Mouse (Mus musculus) G1E-ER4 (cell line): ENCODE data around the gene Gm45716. TPM values are rescaled to one million over a fixed set of nuclear protein-coding genes. Genes with fewer than 3 reads are reported as not detected.

Experiments
- GATA1 ChIP-seq: IDR thresholded peaks from one replicate; pipeline ENCODE4 v1.8.0; 2012; ENCODE audit warnings: low read length, inconsistent platforms
- polyA plus RNA-seq: library from polyadenylated mRNA; stranded (reverse); fragments of >175 nt; gene quantifications from 2 replicates; pipeline ENCODE4 v1.2.3, GENCODE M21; 2012

Gm45716 gene
- polyA plus RNA-seq, 1 experiment = 1.3 TPM

DNA sequence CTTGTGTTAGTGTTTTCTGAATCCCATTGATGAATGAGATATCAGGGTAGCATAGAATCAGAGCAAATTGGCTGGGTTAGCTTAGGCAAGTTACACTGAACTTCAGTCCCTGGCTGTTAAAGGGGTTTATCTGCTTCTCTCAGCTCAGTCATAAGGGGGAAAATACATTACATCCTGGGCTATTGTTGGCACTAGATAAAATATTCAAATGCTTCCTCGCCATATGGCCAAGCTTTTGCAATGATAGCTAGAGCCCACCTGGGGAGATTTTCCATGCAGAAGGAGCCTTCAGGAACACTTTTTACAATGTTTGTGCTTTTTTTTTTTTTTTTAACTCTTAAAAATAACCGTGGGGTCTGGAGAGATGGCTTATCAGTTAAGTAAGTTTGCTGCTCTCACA, 96.6 kb downstream of the Gm45716 start:
- no peak for TF ChIP-seq GATA1

DNA sequence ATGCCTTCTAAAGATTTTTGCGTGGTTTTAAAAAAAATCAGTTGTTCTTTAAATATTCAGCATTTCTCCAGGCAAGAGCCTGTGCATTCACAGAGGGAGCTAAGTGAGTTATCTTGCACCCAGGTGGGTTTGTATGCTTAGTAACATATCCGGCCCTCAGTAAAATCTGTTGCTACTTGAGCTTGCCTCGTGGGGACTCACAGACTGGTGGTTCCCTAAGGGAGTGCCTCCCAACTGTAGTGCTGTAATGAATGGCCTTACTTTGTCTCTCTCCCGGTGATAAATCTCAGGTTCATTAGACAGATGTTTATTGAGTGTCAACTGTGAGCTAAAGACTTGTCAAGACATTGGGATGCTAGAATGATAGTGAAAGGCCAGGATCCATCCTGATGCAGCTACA, 97.1 kb downstream of the Gm45716 start:
- TF ChIP-seq GATA1 = no peak

DNA sequence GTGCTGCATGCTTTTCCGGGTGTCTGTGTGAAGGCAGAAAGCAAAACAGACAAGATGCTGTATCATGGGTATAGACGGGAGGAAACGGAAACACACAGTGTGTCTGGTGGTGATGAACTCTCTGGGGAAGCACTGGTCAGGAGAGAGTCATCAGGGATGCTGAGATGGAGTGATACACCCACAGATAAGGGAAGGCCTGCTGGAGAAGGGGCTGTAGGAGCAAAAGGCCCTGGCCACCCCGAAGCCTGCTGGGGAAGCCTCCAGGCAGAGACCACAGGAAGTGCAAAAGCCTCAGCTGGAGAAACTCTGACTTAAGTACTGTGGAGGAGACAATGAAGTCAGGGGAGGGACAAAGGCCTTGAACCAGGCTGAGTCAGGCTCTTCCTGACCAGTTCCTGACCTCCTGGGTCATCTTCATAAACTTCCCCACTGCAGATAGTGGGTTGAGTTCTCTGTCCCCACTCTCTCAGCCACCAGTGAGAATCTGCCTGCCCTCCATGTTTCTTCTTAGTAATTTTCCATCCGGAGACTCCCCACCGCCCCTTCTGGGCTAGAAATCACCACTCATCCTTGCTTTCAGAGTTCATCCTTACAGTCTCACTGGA, 99.2 kb downstream of the Gm45716 start:
- TF ChIP-seq GATA1 = no peak

DNA sequence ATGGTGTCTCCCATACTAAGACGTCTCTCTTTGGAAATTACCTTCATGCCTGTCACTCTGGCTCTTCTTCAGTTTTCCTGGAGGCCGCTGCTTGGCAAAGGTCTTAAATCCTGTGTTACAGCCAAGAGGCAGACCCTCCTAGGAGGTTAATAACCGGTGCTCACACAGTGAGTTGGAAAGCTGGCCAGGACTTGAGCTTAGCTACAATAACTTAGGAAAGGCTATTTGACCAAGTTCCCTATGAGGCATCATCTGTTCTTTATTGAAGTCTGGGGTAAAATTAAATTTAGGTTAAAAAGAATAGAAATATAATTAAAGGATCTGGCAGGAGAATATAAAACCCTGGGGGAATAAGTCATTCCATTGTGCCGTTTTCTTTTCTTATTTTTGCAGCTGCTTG, 103.7 kb downstream of the Gm45716 start:
- no peak for TF ChIP-seq GATA1

DNA sequence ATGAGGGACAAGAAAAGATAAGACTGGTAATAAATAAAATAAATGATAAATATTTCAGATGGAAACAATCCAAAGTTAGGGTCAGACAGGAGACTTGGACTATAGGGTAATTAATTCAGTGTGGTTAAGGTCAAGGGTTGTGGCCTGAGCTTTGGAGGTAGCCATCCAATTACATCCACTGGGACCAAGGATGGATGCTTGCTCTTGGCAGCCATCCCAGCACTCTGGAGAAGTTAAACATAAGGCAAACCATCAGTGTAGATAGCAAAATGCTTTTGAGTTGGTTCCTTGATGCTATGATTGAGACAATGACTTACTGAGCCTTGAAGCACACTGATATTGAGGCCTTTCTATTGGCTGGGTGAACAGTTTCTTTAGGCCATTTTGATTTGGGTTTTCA, 105.3 kb downstream of the Gm45716 start:
- no peak for TF ChIP-seq GATA1

DNA sequence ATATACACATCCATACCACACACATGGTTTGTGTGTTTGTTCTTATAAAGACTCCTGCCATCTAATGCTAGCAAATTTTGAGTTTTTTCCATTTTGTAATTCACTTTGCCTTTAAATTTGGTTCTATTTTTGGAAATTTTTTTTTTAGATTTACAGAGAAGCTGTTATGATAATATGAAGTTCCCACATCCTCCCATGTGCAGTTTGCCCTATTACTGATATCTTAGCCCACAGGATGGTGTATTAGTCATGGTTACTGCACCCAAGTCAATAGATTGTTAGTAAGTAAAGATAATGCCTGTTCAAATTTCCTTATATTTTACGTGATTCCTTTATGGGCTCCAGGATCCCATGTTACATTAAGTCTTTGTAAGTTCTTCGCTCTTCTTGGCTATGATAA, 107.1 kb downstream of the Gm45716 start:
- TF ChIP-seq GATA1 = no peak

Other genes with a start within 250 kb of the Gm45716 start
- gene Pctp, start 184.8 kb upstream of the Gm45716 start, polyA plus RNA-seq = 2.3 and 3.1 TPM in 2 replicates
- gene Tmem100, start 157.3 kb upstream of the Gm45716 start, polyA plus RNA-seq = 0.58 and 1.2 TPM in 2 replicates
- 2.8 and 3.4 TPM in 2 replicates for gene Mmd, start 61.8 kb downstream of the Gm45716 start, polyA plus RNA-seq
- not detected in 2 replicates for gene Hlf, start 203.2 kb downstream of the Gm45716 start, polyA plus RNA-seq